Mouse (Mus musculus) layer of hippocampus, adult 18-20 months (tissue): ENCODE results near the gene Fhit. TPM values are rescaled to one million over a fixed set of nuclear protein-coding genes. Genes with fewer than 3 reads are reported as not detected.

Source experiments
- DNase-seq, 2 experiments: peaks; one replicate each; pipeline ENCODE4 v3.0.0; 2022; ENCODE audit warnings: low spot score in 2 of 2
- total RNA-seq, 2 experiments: library from RNA; stranded (reverse); gene quantifications; 2 replicates each; pipeline ENCODE4 v1.2.3; 2021

The Fhit gene
- total RNA-seq, 2 experiments from 2014 or later = 4.0 to 5.5 TPM

DNA sequence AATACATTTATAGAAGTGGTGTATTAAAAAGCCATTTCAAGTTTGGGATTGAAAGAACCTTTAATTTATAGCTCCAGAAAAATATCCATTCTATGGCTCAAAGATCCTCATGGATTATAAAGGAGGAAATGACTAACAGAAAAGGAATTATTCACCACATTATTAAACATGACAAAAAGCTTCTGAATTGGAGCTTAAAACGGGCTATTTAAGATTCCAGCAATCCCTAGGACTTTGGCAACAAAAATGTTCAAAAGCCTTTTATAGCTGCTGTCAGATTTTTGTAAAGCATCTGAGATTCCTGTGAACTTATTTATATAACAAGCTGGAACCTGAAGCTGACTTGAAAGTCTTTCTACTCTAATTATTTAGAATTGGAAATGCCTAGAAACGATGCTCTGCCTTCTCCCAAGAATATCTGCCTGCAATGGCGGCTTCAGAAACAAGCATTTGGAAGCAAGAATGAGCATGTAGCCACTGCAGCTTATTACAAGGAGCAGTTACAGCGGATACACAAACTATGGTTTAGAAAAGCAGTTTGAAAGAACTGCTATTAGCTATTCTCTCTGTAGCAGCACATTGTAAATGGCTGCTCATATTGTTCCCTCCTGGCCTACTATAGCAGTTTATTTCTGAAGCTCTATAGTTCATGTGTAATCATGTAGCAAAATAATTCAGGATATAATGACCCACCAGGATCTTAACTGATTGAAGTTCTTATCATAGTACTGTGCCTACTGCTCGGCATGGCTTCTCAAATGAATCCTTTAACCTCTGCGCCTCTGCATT is 995.0 kb downstream of the Fhit start:
- peak in 1 of 2 experiments; percentile 30 for DNase-seq

DNA sequence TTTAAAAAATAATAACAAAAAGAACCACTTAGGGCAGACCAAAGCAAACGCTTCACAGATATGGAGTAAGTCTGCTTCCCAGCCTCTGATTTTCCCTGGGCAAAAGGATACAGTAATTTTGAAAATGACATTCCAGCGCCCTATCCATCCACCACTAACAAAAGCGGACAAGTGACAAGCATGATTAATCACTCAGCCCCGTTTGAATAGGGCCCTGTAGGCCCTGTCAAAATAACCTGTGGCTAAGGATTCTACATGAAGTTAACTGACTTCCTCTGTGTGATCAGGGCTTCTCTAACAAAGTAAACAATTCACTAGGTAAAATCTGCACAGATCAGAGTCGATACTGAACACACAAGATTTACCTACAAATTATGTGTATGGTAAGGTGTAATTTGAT is 1012.0 kb downstream of the Fhit start:
- no peak for DNase-seq

DNA sequence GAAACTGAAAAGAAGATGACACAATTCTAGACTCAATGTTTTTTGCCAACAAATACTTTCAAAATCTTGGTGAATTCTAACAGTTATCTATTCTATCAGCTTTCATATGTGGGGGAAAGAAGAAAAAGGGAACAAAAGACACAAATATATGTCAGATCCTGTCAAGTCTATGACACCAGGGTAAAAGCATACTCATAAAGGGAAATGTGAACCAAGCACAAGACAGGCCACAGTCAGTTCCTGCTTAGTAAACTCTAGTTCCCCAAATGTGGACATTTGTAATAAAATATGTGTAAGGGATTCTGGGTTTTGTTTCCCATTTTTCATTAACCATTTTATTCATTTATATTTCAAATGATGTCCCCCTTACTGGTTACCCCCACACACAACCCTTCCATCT is 1022.5 kb downstream of the Fhit start:
- DNase-seq = no peak

- DNase-seq = no peak
Measured at GRCm38 (mm10) chr14:10133873-10134272, 1028.0 kb downstream of the Fhit start.

GRCm38 (mm10) chr14:10129675-10130074 is 1032.2 kb downstream of the Fhit start:
- no peak for DNase-seq

DNA sequence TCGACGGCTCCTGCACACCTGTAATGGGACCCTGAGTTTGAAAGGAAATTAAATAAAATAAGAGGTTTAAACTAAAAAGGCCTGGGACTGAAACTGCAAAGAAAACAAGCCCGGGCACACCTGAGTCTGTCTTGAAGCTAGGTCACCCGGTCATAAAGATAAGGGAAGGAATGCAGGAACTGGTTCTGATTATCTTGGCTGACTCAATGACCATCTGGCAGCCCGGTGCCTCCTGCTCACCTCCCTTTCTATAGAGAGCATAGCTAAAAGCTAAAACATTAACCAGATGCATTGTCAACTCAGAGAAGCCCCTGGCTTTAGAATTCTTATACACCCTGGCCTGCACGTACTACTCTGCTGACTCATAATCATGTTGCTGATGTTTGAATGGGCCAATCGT is 1032.7 kb downstream of the Fhit start:
- DNase-seq = no peak

- DNase-seq = no peak
Measured at GRCm38 (mm10) chr14:10126536-10126935, 1035.3 kb downstream of the Fhit start.

GRCm38 (mm10) chr14:10122176-10122575 is 1039.7 kb downstream of the Fhit start:
- DNase-seq = no peak

DNA sequence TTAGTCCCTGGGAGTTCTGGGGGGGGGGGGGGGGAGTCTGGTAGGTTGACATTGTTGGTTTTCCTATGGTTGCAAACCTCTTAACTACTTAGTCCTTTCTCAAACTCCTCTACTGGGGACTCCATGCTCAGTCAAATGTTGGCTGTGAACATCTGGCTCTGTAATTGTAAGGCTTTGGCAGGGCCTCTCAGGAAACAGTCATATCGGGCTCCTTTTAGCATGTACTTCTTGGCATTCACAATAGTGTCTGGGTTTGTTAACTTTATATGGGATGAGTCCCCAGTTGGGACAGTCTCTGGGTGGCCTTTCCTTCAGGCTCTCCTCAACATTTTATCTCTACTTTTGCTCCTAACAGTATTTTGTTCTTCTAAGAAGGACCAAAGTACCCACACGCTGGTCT is 1065.6 kb downstream of the Fhit start:
- no peak for DNase-seq

DNA sequence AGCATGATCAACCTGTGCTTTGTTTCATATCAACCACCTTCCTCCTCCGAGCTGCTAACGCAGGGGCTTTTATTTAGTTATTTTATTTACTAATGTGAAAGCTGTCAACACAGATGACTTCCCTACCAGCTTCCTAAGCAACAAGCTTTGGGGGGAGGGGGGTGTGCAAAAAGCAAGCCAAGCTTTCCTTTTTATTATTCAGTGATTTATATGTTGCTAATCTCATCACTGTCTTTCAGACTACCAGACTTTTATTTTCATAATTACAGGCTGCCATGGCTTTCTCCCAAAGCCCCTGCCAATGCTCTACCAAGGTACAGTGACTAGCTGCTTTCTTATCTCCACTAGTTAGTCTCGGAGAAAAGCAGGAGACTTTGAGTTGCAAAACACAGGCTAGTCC is 1082.8 kb downstream of the Fhit start:
- no peak for DNase-seq

- DNase-seq = no peak
Measured at GRCm38 (mm10) chr14:10049947-10050346, 1111.9 kb downstream of the Fhit start.

DNA sequence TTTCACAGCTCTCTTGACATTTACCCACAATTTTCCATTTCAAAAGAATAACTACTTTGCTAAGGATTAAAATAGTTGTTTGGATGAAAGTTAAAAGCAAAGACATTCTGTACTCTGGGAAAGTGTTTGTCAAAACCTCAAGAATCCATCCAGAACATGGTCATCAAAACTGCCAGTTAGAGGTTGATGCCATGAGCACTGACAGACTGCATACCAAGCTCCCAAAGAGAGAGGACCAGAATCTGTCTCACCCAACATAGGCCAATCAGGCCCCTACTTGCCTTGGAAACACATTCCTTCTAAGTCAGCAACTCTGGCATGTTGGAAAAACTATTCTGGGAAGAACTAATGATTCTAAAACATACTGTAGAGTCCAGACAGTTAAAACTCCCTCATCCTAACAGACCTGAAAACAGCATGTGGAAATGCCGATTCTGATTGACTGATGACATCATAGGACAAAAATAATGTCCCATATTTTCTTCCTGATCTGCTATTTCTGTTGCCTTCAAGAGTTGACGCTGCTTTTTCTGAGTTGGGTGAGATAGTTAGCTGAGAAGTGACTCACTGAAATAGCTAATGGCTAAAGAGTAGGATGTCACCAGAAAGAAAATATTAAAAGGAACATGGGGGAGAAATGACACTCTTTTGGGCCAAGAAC is 1114.6 kb downstream of the Fhit start:
- DNase-seq = peak in 1 of 2 experiments; percentile 5

GRCm38 (mm10) chr14:10046336-10047122 is 1115.3 kb downstream of the Fhit start:
- DNase-seq = no peak

DNA sequence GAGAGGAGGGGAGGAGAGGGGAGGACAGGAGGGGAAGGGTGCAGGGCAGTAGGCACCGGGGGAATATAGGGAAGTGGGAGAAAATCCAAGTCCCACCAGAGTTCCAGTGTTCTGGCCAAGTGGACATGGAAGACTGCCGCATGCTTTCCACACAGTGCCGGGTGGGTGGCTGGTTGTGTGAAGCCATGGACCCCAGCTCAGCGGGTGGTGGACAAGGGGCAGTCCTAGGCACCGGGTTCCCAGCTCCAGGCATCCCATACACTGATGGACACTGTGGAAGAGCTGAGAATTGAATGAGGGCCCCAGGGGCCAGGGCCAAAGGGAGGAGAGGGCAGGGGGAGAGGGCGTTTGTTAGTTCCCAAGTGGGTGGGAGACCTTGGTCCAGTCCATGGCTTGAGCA is 1123.8 kb downstream of the Fhit start:
- DNase-seq = no peak

GRCm38 (mm10) chr14:10036685-10037215 is 1125.1 kb downstream of the Fhit start:
- no peak for DNase-seq

- DNase-seq = no peak
Measured at GRCm38 (mm10) chr14:10035682-10036081, 1126.2 kb downstream of the Fhit start.

DNA sequence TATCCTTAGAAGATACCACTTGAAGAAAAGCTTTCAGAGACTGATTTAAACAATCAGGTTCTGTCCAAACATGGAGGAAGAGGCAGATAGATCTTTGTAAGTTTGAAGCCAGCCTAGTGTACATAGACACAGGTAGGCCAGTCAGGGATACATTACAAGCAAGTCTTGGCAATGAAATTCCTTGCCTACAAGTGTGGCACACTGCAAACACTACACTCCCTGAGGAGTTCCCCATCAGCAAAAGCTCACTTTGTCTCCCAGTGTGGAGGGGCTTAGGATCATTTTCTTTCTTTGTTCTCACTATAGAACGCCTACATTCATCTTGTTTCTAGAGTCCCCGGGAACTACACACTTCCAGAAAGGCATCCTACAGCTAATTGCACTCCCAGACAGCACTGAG is 1126.6 kb downstream of the Fhit start:
- DNase-seq = no peak

DNA sequence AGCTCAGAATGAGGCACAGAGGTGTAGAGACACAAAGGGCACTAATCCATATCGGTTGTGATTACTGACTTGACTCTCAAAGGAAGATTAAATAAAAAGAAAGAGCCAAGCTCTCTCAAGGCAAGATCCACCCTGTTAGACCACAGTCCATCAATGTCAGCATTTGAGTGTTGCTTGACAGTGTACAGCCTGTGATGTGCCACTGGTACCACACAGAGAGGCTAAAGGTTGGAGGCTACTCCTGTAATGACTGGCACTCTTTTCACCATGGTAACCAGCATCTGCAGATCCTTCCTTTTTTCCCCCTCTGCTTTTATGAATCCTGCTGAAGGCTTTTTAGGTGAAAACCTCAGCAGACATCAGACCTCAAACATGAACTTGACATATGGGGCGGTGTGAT is 1138.5 kb downstream of the Fhit start:
- no peak for DNase-seq

DNA sequence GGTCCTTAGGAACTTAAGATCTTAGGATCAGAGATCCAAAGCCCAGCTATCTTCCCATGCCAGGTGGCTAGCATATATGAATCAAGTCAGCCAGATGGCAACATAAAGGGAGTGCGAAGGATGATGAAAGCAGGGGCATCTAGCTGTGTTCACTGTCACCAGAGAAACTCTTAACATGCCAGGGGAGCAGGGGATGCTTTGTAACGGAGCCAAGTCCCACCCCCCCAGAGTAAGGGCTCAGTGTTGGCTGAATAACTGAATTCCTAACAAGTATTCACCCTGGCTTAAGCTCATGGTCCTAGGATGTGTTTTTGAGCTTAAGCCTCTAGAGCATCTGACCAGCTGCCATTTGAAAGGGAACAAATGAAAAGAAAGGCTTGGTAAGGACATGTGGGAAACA is 1139.5 kb downstream of the Fhit start:
- no peak for DNase-seq

DNA sequence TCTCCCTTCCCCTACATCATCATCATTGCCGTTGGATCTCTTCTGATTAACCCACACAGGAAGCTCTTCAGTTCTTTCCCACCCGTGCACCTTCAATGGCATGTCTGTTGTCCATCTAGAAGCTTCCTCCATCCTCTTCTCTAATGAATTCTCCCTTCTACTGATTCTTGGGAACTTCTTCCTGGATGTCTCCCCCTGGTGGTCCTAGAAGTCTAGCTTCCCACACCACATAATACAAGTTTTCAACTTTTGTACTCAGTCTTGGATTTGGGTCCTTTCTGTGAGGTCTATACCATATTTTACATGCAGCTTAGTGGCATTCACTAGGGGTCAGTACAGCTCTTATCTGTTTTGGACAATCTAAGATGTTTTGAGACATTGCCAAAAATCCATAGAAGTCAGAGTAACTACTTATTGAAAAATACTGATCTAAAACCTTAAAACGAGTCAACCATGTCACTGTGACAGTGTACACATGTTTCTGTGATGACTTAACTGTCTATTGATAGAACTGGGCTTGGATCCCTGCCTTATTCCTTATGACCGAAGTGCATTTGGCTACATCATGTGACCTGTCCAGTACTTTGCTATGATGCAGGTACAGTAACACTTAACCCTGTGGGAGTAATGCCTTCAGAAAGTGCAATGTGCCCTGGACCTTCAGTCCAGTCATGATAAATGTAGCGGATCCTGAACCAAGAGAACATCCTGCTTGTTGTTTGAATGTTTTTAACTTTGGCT is 1141.3 kb downstream of the Fhit start:
- peak in 1 of 2 experiments; percentile 12 for DNase-seq

- no peak for DNase-seq
Measured at GRCm38 (mm10) chr14:10013817-10014266, 1148.0 kb downstream of the Fhit start.
